13 mouse cellular contexts compared by ENCODE assay signal in the genomic region with DNA sequence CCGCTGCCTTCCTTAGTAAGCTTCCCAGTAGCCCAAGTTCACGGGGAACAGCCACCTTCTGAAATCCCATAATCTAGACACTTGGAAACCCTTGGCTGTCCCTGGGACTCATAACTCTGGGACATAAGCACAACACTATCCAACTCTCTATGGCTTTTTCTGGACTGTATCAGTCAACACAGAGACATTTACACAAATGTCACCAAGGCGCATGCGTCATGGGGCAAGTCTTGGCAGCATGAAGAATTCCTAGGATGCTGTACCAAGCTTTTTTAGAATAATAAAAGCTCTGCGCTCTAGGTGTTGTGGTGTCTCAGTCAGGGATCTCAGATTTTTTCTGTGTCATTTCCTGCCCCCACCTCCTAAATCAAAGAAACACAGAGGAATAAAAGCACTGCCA.
"Had no signal": no experiment of that assay in that cellular context is flagged by ENCODE, and none has a peak within 500 bp of the region (broad histone marks: within the 10 kb centered on the region; RNA-seq: fewer than 3 reads in every experiment).

No protein-coding gene starts in this region.

- H3K9me3 ChIP-seq: limb, embryonic 10.5 days; liver, embryonic 15.5 days; midbrain, embryonic 13.5 days had no signal

- H3K4me1 ChIP-seq: limb, embryonic 10.5 days; liver, embryonic 15.5 days had no signal

- H3K4me3 ChIP-seq: limb, embryonic 10.5 days; liver, embryonic 15.5 days; midbrain, embryonic 13.5 days had no signal

- H3K27me3 ChIP-seq: liver, embryonic 15.5 days; midbrain, embryonic 13.5 days had no signal

- H3K9ac ChIP-seq: liver, embryonic 15.5 days; midbrain, embryonic 13.5 days had no signal

- H3K4me2 ChIP-seq: liver, embryonic 11.5 days; liver, embryonic 15.5 days; midbrain, embryonic 13.5 days had no signal

- ATAC-seq: lung, postnatal 0 days; midbrain, embryonic 13.5 days had no signal

- DNase-seq: kidney, postnatal 36 days; lung, adult 2 months; lung, postnatal 36 days; right cerebral cortex, adult 18-20 months; thymus, adult 18-20 months; thymus, postnatal 14 days had no signal

- H3K27ac ChIP-seq: kidney, postnatal 0 days; limb, embryonic 10.5 days; liver, embryonic 15.5 days; midbrain, embryonic 13.5 days; stomach, postnatal 0 days had no signal
